Mouse (Mus musculus) embryonic facial prominence, embryonic 10.5 days (tissue): Measurements from ENCODE around the gene Il1a. TPM values are rescaled to one million over a fixed set of nuclear protein-coding genes. Genes with fewer than 3 reads are reported as not detected.

Experiments
- DNase-seq: peaks from one replicate; pipeline ENCODE4 v3.0.0-alpha.2; 2017; ENCODE audit warnings: low spot score
- H3K27ac ChIP-seq: fragments of 300-500 bp; sonication (generic); replicated peaks from 2 replicates; pipeline ENCODE4 v1.5.1; 2016; ENCODE audit warnings: mild to moderate bottlenecking
- H3K27me3 ChIP-seq: fragments of 300-500 bp; sonication (generic); replicated peaks from 2 replicates; pipeline ENCODE4 v1.6.1; 2016; ENCODE audit warnings: low read depth, mild to moderate bottlenecking; ENCODE audit not compliant: poor library complexity, severe bottlenecking
- H3K36me3 ChIP-seq: fragments of 300-500 bp; sonication (generic); replicated peaks from 2 replicates; pipeline ENCODE4 v1.6.1; 2016; ENCODE audit warnings: mild to moderate bottlenecking, moderate library complexity
- H3K4me1 ChIP-seq: fragments of 300-500 bp; sonication (generic); 2 replicates; pipeline ENCODE4 v1.6.1; 2016
- H3K4me3 ChIP-seq: fragments of 300-500 bp; sonication (generic); 2 replicates; pipeline ENCODE4 v1.5.1; 2016; ENCODE audit warnings: mild to moderate bottlenecking, moderate library complexity
- H3K9me3 ChIP-seq: fragments of 300-500 bp; sonication (generic); 2 replicates; pipeline ENCODE4 v1.6.1; 2016; ENCODE audit warnings: mild to moderate bottlenecking
- WGBS: fragments of 180-500 bp; shearing (Covaris S2); methylation state at CpG from one replicate; pipeline ENCODE4 v1.1.7; 2016; 5-methylcytosine and 5-hydroxymethylcytosine counted together
- polyA plus RNA-seq: library from polyadenylated mRNA; unstranded; fragments of >200 nt; fragmentation: Nextera tagmentation; extraction: Ambion mirVana; gene quantifications from 2 replicates; pipeline ENCODE4 v1.2.1, GENCODE M21; 2016

Gene Il1a
- polyA plus RNA-seq, 1 experiment from 2014 or later: not detected

GRCm38 (mm10) chr2:129260646-129261045, 49.1 kb downstream of the Il1a start:
- Histone ChIP-seq H3K4me1 (peaks cover 18% of the 10 kb centered on the region), H3K36me3 (no peaks in the 10 kb centered on the region), H3K27ac (no peak overlapping the region), H3K27me3 (no peaks in the 10 kb centered on the region), H3K9me3 (no peaks in the 10 kb centered on the region), H3K4me3 (no peak overlapping the region)
- no peak for DNase-seq
- WGBS: 72% methylated on average over 3 of the region's 3 CpGs

GRCm38 (mm10) chr2:129258475-129259211, 51.1 kb downstream of the Il1a start:
- Histone ChIP-seq H3K27ac (0 out of 2 replicates have a peak overlapping the region, but pooled peaks have one; percentile 57), H3K36me3 (no peaks in the 10 kb centered on the region)
- DNase-seq: peak; percentile 61

GRCm38 (mm10) chr2:129258056-129258455, 51.7 kb downstream of the Il1a start:
- no peak overlapping the region for H3K4me3 ChIP-seq
- 90% methylated on average over 3 of the region's 3 CpGs for WGBS
- H3K36me3 ChIP-seq: no peaks in the 10 kb centered on the region
- H3K27me3 ChIP-seq: no peaks in the 10 kb centered on the region
- no peak for DNase-seq
- peaks cover 23% of the 10 kb centered on the region for H3K4me1 ChIP-seq
- H3K27ac ChIP-seq: 0 out of 2 replicates have a peak overlapping the region, but pooled peaks have one; percentile 57
- H3K9me3 ChIP-seq: no peaks in the 10 kb centered on the region

More at GRCm38 (mm10) chr2:129258475-129259211, 51.1 kb downstream of the Il1a start:
- Histone ChIP-seq H3K4me3 (no peak overlapping the region), H3K4me1 (peaks cover 18% of the 10 kb centered on the region), H3K9me3 (no peaks in the 10 kb centered on the region), H3K27me3 (no peaks in the 10 kb centered on the region)
- 40% methylated on average over 7 of the region's 7 CpGs for WGBS

GRCm38 (mm10) chr2:129256006-129256405, 53.8 kb downstream of the Il1a start:
- Histone ChIP-seq H3K27ac (peak overlapping the region; percentile 30; the same call in 1 of the 2 replicates), H3K4me3 (no peak overlapping the region), H3K27me3 (no peaks in the 10 kb centered on the region), H3K9me3 (no peaks in the 10 kb centered on the region), H3K4me1 (peaks cover 20% of the 10 kb centered on the region), H3K36me3 (no peaks in the 10 kb centered on the region)
- 57% methylated on average over 4 of the region's 4 CpGs for WGBS
- no peak for DNase-seq

GRCm38 (mm10) chr2:129254076-129254475, 55.7 kb downstream of the Il1a start:
- H3K4me3 ChIP-seq: no peak overlapping the region
- H3K27me3 ChIP-seq: no peaks in the 10 kb centered on the region
- no peaks in the 10 kb centered on the region for H3K36me3 ChIP-seq
- 77% methylated on average over 2 of the region's 2 CpGs for WGBS
- H3K27ac ChIP-seq: no peak overlapping the region
- H3K4me1 ChIP-seq: peaks cover 18% of the 10 kb centered on the region
- DNase-seq: no peak
- H3K9me3 ChIP-seq: no peaks in the 10 kb centered on the region

GRCm38 (mm10) chr2:129253631-129253970, 56.2 kb downstream of the Il1a start:
- Histone ChIP-seq H3K27ac (no peak overlapping the region), H3K27me3 (no peaks in the 10 kb centered on the region), H3K36me3 (no peaks in the 10 kb centered on the region), H3K9me3 (no peaks in the 10 kb centered on the region), H3K4me3 (no peak overlapping the region), H3K4me1 (peaks cover 18% of the 10 kb centered on the region)
- DNase-seq: no peak
- 68% methylated on average over 2 of the region's 2 CpGs for WGBS

GRCm38 (mm10) chr2:129252836-129253630, 56.7 kb downstream of the Il1a start:
- Histone ChIP-seq H3K4me1 (peaks cover 16% of the 10 kb centered on the region), H3K4me3 (no peak overlapping the region), H3K9me3 (no peaks in the 10 kb centered on the region), H3K36me3 (no peaks in the 10 kb centered on the region), H3K27me3 (no peaks in the 10 kb centered on the region), H3K27ac (no peak overlapping the region)
- no peak for DNase-seq
- WGBS: 87% methylated on average over 19 of the region's 19 CpGs

Other genes with a start within 250 kb of the Il1a start
- gene Ttl, start 244.0 kb downstream of the Il1a start, polyA plus RNA-seq: 14.3 and 14.7 TPM in 2 replicates
- gene Polr1b, start 209.0 kb downstream of the Il1a start, polyA plus RNA-seq: 48.7 and 48.9 TPM in 2 replicates
- gene Chchd5, start 180.3 kb downstream of the Il1a start, polyA plus RNA-seq: 25.6 and 29.0 TPM in 2 replicates
- 50.4 and 52.8 TPM in 2 replicates for gene Slc20a1, start 111.2 kb downstream of the Il1a start, polyA plus RNA-seq
- gene Ckap2l, start 12.8 kb downstream of the Il1a start, polyA plus RNA-seq: 63.1 and 65.4 TPM in 2 replicates
- gene Il1b, start 61.2 kb upstream of the Il1a start, polyA plus RNA-seq: not detected in 2 replicates
- not detected in 2 replicates for gene F830045P16Rik, start 226.6 kb upstream of the Il1a start, polyA plus RNA-seq